Mouse (Mus musculus) neutrophil, adult 5-6 weeks (primary cell): ENCODE measurements around the gene Col16a1. TPM values are rescaled to one million over a fixed set of nuclear protein-coding genes. Genes with fewer than 3 reads are reported as not detected.

ENCODE experiments used
- total RNA-seq: library from RNA; stranded (forward); fragments of 200-1000 nt; gene quantifications from 2 replicates; pipeline ENCODE4 v1.2.3, GENCODE M21; 2017

Gene Col16a1
- total RNA-seq, 1 experiment from 2014 or later, result not detected

Other genes starting within 250 kb of the Col16a1 start
- gene Ptp4a2, start 236.6 kb upstream of the Col16a1 start, total RNA-seq, result 328 and 348 TPM in 2 replicates
- gene Spocd1, start 118.6 kb upstream of the Col16a1 start, total RNA-seq, result not detected in 2 replicates
- gene Adgrb2, start 63.0 kb upstream of the Col16a1 start, total RNA-seq, result 0.12 TPM in 1 of 2 replicates, not detected in the other
- gene Pef1, start 54.7 kb downstream of the Col16a1 start, total RNA-seq, result 21.9 and 22.7 TPM in 2 replicates
- not detected in 2 replicates for gene Hcrtr1, start 91.5 kb downstream of the Col16a1 start, total RNA-seq
- gene Tinagl1, start 127.3 kb downstream of the Col16a1 start, total RNA-seq, result 1.2 and 2.5 TPM in 2 replicates
- gene Gm853, start 174.6 kb downstream of the Col16a1 start, total RNA-seq, result not detected in 2 replicates
- gene Serinc2, start 231.4 kb downstream of the Col16a1 start, total RNA-seq, result not detected in 2 replicates